Mouse (Mus musculus) CH12.LX (cell line): ENCODE data around the gene Cfap99.

Experiments
- CTCF ChIP-seq, 2 experiments: IDR thresholded peaks in 1 of 2; conservative IDR thresholded peaks in 1 of 2; 2 replicates each; pipeline ENCODE4 v1.5.1; 2011 to 2012; ENCODE audit warnings: low read depth in 2 of 2, low read length in 2 of 2, improper control_type of control experiment in 1 of 2, inconsistent platforms in 1 of 2, mild to moderate bottlenecking in 1 of 2, moderate library complexity in 1 of 2
- EP300 ChIP-seq: IDR thresholded peaks from 2 replicates; pipeline ENCODE4 v1.6.1; 2011; ENCODE audit warnings: low read length, improper control_type of control experiment
- GABPA ChIP-seq: IDR thresholded peaks from 2 replicates; pipeline ENCODE4 v1.6.1; 2012; ENCODE audit warnings: low read depth, low read length, improper control_type of control experiment, inconsistent platforms; ENCODE audit not compliant: insufficient replicate concordance

DNA sequence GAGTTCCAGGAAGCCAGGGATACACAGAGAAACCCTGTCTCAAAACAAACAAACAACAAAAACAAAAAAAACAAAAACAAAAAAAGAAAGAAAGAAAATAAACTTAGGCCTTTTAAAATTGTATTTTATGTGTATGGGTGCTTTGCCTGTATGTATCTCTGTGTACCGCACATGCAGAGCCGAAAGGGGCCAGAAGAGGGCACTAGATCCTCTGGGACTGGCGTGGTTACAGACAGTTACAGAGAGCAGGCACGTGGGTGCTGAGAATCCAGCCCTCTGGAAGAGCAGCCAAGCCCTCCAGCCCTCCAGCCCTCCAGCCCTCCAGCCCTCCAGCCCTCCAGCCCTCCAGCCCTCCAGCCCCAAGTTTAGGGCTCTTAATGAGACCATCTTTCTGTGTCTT is 16.7 kb upstream of the Cfap99 start:
- TF ChIP-seq GABPA (no peak), CTCF (conservative IDR thresholded peaks at IDR 0.05 in 1 of 2, IDR thresholded peaks at IDR 0.05 in 1 of 2; ENCODE audit: low read depth in 2 of 2, low read length in 2 of 2) (peak; percentile 40 to 66; a peak in 3 of 4 replicates), EP300 (no peak)
